Mouse (Mus musculus) embryonic facial prominence, embryonic 12.5 days (tissue): ENCODE data around the gene 1110008L16Rik. TPM values are rescaled to one million over a fixed set of nuclear protein-coding genes. Genes with fewer than 3 reads are reported as not detected.
"Not testable (repeated sequence)": the region's sequence is repeated elsewhere in the genome, so short reads cannot be mapped to it uniquely, and the experiment has no call there.

ENCODE experiments used
- ATAC-seq: fragments of 200-750 bp; cut with Nextera tagmentation; 2 replicates; pipeline ENCODE4 v1.8.0; 2017; ENCODE audit not compliant: insufficient number of reproducible peaks, insufficient read depth, low FRiP score, low TSS enrichment
- H3K27ac ChIP-seq: fragments of 300-500 bp; sonication (generic); 2 replicates; pipeline ENCODE4 v1.5.1; 2016; ENCODE audit warnings: mild to moderate bottlenecking
- H3K27me3 ChIP-seq: fragments of 300-500 bp; sonication (generic); 2 replicates; pipeline ENCODE4 v1.6.1; 2016; ENCODE audit warnings: mild to moderate bottlenecking, moderate library complexity
- H3K36me3 ChIP-seq: fragments of 300-500 bp; sonication (generic); 2 replicates; pipeline ENCODE4 v1.6.1; 2016; ENCODE audit warnings: mild to moderate bottlenecking
- H3K4me1 ChIP-seq: fragments of 300-500 bp; sonication (generic); 2 replicates; pipeline ENCODE4 v1.6.1; 2016
- H3K4me2 ChIP-seq: fragments of 300-500 bp; sonication (generic); replicated peaks from 2 replicates; pipeline ENCODE4 v1.6.1; 2016; ENCODE audit warnings: mild to moderate bottlenecking, moderate library complexity
- H3K4me3 ChIP-seq: fragments of 300-500 bp; sonication (generic); 2 replicates; pipeline ENCODE4 v1.5.1; 2016; ENCODE audit warnings: mild to moderate bottlenecking
- H3K9ac ChIP-seq: fragments of 300-500 bp; sonication (generic); 2 replicates; pipeline ENCODE4 v1.6.1; 2016; ENCODE audit warnings: mild to moderate bottlenecking, moderate library complexity
- H3K9me3 ChIP-seq: fragments of 300-500 bp; sonication (generic); 2 replicates; pipeline ENCODE4 v1.6.1; 2016; ENCODE audit warnings: mild to moderate bottlenecking, moderate library complexity
- WGBS: fragments of 180-500 bp; shearing (Covaris S2); methylation state at CpG from one replicate; pipeline ENCODE4 v1.1.7; 2016; 5-methylcytosine and 5-hydroxymethylcytosine counted together
- polyA plus RNA-seq: library from polyadenylated mRNA; unstranded; fragments of >200 nt; fragmentation: Nextera tagmentation; extraction: Ambion mirVana; gene quantifications from 2 replicates; pipeline ENCODE4 v1.2.1, GENCODE M21; 2016

1110008L16Rik gene
- polyA plus RNA-seq, 1 experiment from 2014 or later: 16.0 TPM

DNA sequence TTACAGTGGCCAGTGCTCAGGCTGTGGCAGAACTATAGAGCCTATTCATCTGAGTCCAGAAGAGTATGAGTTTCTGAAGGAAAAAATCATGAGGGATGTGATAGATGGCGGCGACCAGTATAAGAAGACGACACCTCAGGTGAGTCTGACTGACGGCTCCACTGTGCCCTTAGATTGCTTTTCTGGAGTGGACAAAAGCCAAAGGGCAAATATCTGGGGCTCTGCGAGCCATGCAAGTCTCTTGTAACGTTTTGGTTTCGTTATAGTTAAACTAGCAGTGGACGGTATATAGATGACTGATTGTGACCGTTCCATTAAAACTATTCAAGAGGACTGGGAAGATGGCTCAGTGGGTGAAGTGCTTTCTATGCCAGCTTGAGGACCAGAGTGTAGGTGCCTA, 9.4 kb downstream of the 1110008L16Rik start:
- H3K4me2 ChIP-seq: no peak overlapping the region
- WGBS: 92% methylated on average over 9 of the region's 9 CpGs
- H3K27ac ChIP-seq: no peak overlapping the region
- no peaks in the 10 kb centered on the region for H3K9me3 ChIP-seq
- H3K9ac ChIP-seq: no peak overlapping the region
- H3K36me3 ChIP-seq: peaks cover 26% of the 10 kb centered on the region; the same call in 1 of the 2 replicates
- no peaks in the 10 kb centered on the region for H3K27me3 ChIP-seq
- no peaks in the 10 kb centered on the region for H3K4me1 ChIP-seq
- H3K4me3 ChIP-seq: no peak overlapping the region
- no peak for ATAC-seq

GRCm38 (mm10) chr12:55309501-55309900, 10.1 kb downstream of the 1110008L16Rik start:
- WGBS: 73% methylated on average over 8 of the region's 8 CpGs
- H3K27me3 ChIP-seq: no peaks in the 10 kb centered on the region

GRCm38 (mm10) chr12:55311841-55312240, 12.5 kb downstream of the 1110008L16Rik start:
- no peak overlapping the region for H3K4me3 ChIP-seq

More at GRCm38 (mm10) chr12:55309501-55309900, 10.1 kb downstream of the 1110008L16Rik start:
- Histone ChIP-seq H3K4me3 (no peak overlapping the region), H3K36me3 (peaks cover 26% of the 10 kb centered on the region; the same call in 1 of the 2 replicates), H3K27ac (no peak overlapping the region), H3K9me3 (no peaks in the 10 kb centered on the region), H3K4me2 (no peak overlapping the region), H3K9ac (no peak overlapping the region), H3K4me1 (no peaks in the 10 kb centered on the region)
- no peak for ATAC-seq

DNA sequence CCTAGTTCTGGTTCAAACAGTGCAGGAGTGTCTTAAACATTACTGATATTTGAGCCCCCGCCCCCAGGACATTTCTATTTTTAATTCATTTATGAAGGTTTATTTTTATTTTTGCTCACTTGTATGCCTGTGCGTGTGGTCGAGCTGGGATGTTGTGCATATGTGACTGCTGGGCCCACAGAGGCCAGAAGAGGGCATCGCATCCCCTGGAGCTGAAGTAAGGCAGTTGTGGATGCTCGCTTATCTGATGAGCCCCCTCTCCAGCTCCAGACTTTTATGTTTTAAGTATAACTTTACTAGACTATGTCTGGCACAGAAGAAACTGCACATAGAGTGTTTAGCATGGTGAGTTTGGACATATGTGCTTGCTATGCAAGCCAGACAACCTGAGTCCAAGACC, 14.5 kb downstream of the 1110008L16Rik start:
- WGBS: 88% methylated on average over 5 of the region's 5 CpGs
- Histone ChIP-seq H3K4me1 (no peaks in the 10 kb centered on the region), H3K9me3 (no peaks in the 10 kb centered on the region), H3K27ac (no peak overlapping the region), H3K4me3 (no peak overlapping the region), H3K9ac (no peak overlapping the region), H3K36me3 (peaks cover 20% of the 10 kb centered on the region), H3K27me3 (no peaks in the 10 kb centered on the region), H3K4me2 (no peak overlapping the region)
- no peak for ATAC-seq

More at GRCm38 (mm10) chr12:55311841-55312240, 12.5 kb downstream of the 1110008L16Rik start:
- no peak overlapping the region for H3K9ac ChIP-seq
- H3K4me2 ChIP-seq: no peak overlapping the region
- peaks cover 22% of the 10 kb centered on the region; the same call in 1 of the 2 replicates for H3K36me3 ChIP-seq
- H3K27ac ChIP-seq: no peak overlapping the region
- H3K9me3 ChIP-seq: no peaks in the 10 kb centered on the region
- H3K27me3 ChIP-seq: no peaks in the 10 kb centered on the region
- no peaks in the 10 kb centered on the region for H3K4me1 ChIP-seq
- ATAC-seq: no peak
- WGBS: 86% methylated on average over 7 of the region's 7 CpGs

GRCm38 (mm10) chr12:55315192-55315591, 15.8 kb downstream of the 1110008L16Rik start:
- 47% methylated on average over 5 of the region's 5 CpGs for WGBS
- Histone ChIP-seq H3K9me3 (no peaks in the 10 kb centered on the region), H3K4me3 (no peak overlapping the region), H3K4me2 (no peak overlapping the region), H3K27ac (no peak overlapping the region), H3K27me3 (no peaks in the 10 kb centered on the region), H3K4me1 (no peaks in the 10 kb centered on the region), H3K36me3 (peaks cover 11% of the 10 kb centered on the region), H3K9ac (no peak overlapping the region)
- no peak for ATAC-seq

- Histone ChIP-seq H3K9me3 (no peaks in the 10 kb centered on the region), H3K36me3 (peaks cover 5% of the 10 kb centered on the region), H3K4me1 (peaks cover 7% of the 10 kb centered on the region; the same call in 1 of the 2 replicates), H3K4me3 (no peak overlapping the region), H3K9ac (no peak overlapping the region), H3K27ac (0 out of 2 replicates have a peak overlapping the region, but pooled peaks have one; percentile 46), H3K4me2 (no peak overlapping the region), H3K27me3 (no peaks in the 10 kb centered on the region)
- WGBS: 75% methylated on average over 18 of the region's 18 CpGs
- ATAC-seq: no peak
These were observed 22.4 kb downstream of the 1110008L16Rik start for GRCm38 (mm10) chr12:55321642-55322291.

DNA sequence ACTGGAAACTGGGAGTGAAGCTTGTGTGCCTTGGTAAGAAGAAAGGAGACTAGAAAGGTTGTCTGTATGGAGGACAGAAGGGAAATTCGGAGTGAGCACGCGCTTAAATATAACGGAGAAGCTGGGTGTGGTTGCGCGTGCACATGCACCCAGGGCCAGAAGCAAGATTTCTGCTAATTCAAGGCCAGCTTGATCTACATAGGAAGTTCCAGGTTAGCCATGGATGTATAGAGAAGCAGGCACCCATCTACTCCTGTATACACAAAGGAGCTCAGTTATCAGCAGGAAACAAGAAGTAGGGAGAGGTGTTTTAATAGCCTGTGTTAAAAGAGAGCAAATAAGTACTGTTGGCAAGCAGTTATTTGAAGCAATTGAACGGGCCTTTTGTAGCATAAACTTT, 26.3 kb downstream of the 1110008L16Rik start:
- 93% methylated on average over 7 of the region's 7 CpGs for WGBS
- H3K9me3 ChIP-seq: no peaks in the 10 kb centered on the region
- H3K27me3 ChIP-seq: no peaks in the 10 kb centered on the region
- no peak overlapping the region for H3K9ac ChIP-seq
- no peak overlapping the region for H3K4me2 ChIP-seq
- ATAC-seq: no peak
- H3K4me1 ChIP-seq: peaks cover 7% of the 10 kb centered on the region; the same call in 1 of the 2 replicates
- H3K27ac ChIP-seq: no peak overlapping the region
- no peak overlapping the region for H3K4me3 ChIP-seq
- no peaks in the 10 kb centered on the region for H3K36me3 ChIP-seq

DNA sequence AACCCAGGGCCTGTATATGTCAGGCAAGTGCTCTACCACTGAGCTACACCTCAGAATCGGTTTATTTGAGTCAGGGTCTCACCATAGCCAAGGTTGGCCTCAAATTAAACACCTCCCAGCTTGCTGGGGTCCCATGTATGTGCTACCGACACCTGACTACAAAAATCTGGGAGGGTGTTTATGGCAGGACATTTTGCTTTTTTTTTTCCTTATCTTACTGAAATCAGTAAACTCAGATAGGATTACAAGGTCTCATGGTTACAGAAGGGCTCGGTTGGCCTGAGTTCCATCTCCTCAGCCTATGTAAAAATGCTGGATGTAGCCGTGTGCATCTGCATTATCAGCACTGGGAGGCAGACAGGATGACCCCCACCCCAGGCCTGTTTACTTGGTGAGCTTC, 29.4 kb downstream of the 1110008L16Rik start:
- WGBS: 84% methylated on average over 4 of the region's 4 CpGs
- ATAC-seq: no peak
- no peaks in the 10 kb centered on the region for H3K9me3 ChIP-seq

GRCm38 (mm10) chr12:55329351-55329750, 30.0 kb downstream of the 1110008L16Rik start:
- Histone ChIP-seq H3K36me3 (0 out of 2 replicates have a peak, but pooled peaks cover 3% of the 10 kb centered on the region), H3K4me3 (no peak overlapping the region), H3K9me3 (no peaks in the 10 kb centered on the region), H3K4me2 (no peak overlapping the region), H3K27me3 (no peaks in the 10 kb centered on the region), H3K9ac (no peak overlapping the region), H3K27ac (no peak overlapping the region), H3K4me1 (no peaks in the 10 kb centered on the region)
- ATAC-seq: no peak
- 89% methylated on average over 7 of the region's 7 CpGs for WGBS

More for the DNA sequence above, 29.4 kb downstream of the 1110008L16Rik start:
- Histone ChIP-seq H3K4me2 (no peak overlapping the region), H3K9ac (no peak overlapping the region), H3K27me3 (no peaks in the 10 kb centered on the region), H3K4me3 (no peak overlapping the region), H3K4me1 (no peaks in the 10 kb centered on the region), H3K27ac (no peak overlapping the region), H3K36me3 (0 out of 2 replicates have a peak, but pooled peaks cover 3% of the 10 kb centered on the region)

- no peak for ATAC-seq
- Histone ChIP-seq H3K36me3 (0 out of 2 replicates have a peak, but pooled peaks cover 3% of the 10 kb centered on the region), H3K9me3 (no peaks in the 10 kb centered on the region), H3K4me2 (no peak overlapping the region), H3K4me1 (no peaks in the 10 kb centered on the region), H3K4me3 (no peak overlapping the region), H3K9ac (no peak overlapping the region), H3K27me3 (no peaks in the 10 kb centered on the region), H3K27ac (no peak overlapping the region)
- 86% methylated on average over 7 of the region's 7 CpGs for WGBS
These were observed 34.3 kb downstream of the 1110008L16Rik start for GRCm38 (mm10) chr12:55333662-55334061.

DNA sequence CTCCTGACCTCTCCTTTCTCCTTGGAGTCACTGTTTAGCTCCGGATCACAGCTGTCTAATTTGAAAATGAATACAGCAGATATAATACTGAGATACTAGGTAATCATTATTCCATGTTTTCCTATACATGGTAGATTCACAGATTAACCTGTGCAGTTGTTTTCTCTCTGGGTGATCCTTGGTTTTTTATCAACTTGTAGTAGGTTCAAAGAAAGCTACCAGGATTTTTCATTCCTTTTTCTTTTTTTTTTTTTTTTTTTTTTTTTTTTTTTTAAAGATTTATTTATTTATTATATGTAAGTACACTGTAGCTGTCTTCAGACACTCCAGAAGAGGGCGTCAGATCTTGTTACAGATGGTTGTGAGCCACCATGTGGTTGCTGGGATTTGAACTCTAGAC, 39.1 kb downstream of the 1110008L16Rik start:
- H3K4me2 ChIP-seq, H3K27me3 ChIP-seq: not testable (repeated sequence)

GRCm38 (mm10) chr12:55343045-55343444, 43.7 kb downstream of the 1110008L16Rik start:
- H3K4me1 ChIP-seq, H3K27ac ChIP-seq, ATAC-seq, H3K36me3 ChIP-seq, H3K4me3 ChIP-seq, H3K9ac ChIP-seq, H3K9me3 ChIP-seq, H3K4me2 ChIP-seq, H3K27me3 ChIP-seq: not testable (repeated sequence)
- 63% methylated on average over 1 of the region's 1 CpGs for WGBS

More for the DNA sequence above, 39.1 kb downstream of the 1110008L16Rik start:
- 97% methylated on average over 1 of the region's 2 CpGs for WGBS
- not testable (repeated sequence) for H3K9me3 ChIP-seq, H3K4me1 ChIP-seq, H3K36me3 ChIP-seq, H3K9ac ChIP-seq, ATAC-seq, H3K4me3 ChIP-seq, H3K27ac ChIP-seq
